Mouse (Mus musculus) layer of hippocampus, adult 9-10 months (tissue): Measurements from ENCODE around the gene Lama5.

Experiments used
- DNase-seq: peaks from one replicate; pipeline ENCODE4 v3.0.0; 2022; ENCODE audit warnings: low spot score

The Lama5 gene

GRCm38 (mm10) chr2:180224647-180225043 lies 1.0 kb downstream of the Lama5 start:
- no peak for DNase-seq

DNA sequence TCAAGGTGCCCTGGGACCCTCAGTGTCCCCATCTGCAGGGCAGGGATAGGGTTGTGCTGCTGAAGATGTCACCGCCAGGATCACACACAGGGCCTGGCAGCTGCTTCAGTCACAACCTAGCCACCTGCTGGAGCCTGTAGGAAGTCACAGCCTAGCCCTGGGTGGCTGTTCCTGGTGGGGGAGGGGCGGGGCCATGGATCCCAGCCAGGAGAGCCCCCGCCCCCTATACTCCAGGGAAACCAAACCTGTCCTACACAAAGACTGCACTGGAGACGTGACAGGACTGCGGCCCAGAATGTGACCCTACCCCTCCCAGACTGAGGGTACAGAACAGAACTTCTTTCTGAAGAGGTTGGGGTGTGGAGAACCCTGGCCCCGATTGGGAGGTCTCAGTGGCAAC lies 3.4 kb downstream of the Lama5 start:
- DNase-seq: no peak

DNA sequence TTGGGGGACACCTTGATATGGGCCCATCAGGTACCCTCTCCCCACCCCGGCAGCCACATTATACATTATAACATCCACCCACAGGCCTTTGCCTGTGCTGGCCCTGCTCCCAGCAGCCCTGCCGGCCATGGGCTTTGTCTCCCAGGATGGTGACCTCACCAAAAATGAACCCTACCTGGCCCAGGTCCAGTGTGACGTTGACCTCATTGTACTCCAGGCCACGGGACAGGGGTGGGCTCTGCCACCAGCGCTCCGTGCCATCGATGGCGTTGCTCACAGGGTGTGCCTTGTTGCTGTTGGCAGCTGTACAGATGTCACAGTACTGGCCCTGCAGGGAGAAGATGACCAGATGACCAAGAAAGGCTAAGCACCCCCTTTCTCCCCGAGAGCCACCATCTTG lies 4.6 kb downstream of the Lama5 start:
- DNase-seq: no peak

GRCm38 (mm10) chr2:180220165-180220564 lies 5.5 kb downstream of the Lama5 start:
- no peak for DNase-seq

DNA sequence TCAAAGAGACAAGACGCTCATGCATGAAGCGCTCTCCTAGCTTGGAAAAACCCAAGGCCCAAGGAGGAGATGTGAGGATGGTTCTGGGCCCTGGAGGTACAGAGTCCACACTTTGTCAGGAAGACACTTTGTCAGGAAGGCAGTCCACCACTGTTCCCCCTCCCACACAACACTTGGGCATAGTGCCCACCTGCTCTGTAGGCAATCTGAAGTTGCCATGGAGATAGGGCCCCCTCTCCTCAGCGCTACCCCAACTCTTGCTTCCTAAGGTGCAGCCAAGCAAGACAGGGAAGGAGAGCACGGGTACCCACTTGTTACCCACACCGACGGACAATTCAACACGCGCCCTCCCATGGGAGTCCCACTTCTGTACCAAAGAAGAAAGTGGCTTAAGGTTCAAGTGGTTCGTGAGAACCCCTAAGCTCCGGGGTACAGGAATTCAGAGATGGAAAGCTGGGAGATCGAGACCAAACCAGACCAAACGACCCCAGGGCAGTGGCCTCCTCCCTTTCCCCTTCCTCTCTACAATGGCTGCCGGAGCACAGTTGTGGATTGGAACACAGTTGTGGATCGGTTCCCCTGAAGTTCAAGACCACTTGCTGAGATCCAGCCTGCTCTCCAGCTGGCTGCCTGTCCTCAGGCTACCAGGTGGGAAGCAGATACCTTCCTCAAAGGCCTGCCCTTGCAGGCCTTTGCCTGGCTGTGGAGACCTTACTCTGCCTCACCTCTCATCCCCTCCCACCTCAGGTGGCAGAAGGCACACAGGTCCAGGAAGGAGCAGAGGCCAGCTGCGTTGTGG lies 6.3 kb downstream of the Lama5 start:
- DNase-seq: no peak

DNA sequence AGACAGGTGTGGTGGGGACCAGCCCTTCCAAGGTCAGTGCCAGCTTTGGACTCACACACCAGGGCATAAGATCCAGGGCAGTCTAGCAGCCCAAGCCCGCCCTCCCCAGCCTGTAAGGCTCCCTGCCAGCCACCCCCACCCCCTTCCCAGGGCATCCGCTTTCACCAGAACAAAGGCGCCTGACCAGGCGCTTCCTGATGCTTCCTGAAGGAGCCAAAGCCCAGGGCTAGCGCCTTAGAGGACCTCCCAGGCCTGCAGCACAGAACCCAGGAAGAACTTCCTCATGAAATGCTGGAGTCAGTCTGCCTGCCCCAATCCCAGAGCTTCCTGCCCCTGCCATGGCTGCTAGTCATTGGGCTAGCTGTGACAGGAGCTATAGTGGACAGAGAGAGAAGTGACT lies 7.0 kb downstream of the Lama5 start:
- DNase-seq: no peak

- DNase-seq: no peak
Measured at GRCm38 (mm10) chr2:180218241-180218640, 7.4 kb downstream of the Lama5 start.

DNA sequence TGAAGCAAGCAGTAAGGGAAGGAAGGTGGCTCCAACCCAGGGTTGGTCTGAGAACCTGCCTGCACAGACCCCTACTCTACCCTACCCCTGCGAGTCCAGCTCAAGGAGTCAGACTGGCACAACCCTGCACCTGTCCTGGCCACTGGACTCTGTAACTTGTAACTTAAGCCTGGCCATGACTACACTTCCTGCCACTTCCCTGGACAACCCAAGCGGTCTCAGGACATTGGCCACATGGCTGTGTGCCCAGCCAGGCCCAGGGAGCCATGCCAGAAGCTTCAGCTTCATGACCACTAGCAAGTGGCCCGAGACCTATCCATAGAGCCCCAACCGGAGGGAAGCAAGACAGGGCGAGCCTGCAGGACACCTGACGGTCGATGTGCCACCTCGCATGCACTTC lies 8.1 kb downstream of the Lama5 start:
- DNase-seq: no peak

- DNase-seq: no peak
Measured at GRCm38 (mm10) chr2:180216921-180217320, 8.7 kb downstream of the Lama5 start.

DNA sequence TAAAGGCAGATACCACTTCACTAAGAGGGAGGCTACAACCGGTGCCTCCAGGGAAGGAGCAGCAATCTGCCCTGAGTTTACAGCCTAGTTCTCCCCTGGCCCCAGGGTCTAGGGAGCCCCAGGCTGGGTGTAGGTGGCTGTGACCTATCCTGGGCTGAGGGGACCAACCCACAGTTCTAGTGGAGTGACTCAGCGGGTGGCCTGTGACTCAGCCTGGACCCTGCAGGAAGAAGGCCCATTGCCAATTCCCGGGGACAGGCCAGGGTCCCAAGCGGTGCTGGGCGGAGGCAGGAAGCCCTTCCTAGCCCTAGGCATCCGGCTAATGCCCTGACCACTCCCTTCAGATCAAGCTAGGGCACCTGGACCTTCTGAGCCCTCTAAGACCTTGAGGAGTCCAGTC lies 9.7 kb downstream of the Lama5 start:
- DNase-seq: no peak

DNA sequence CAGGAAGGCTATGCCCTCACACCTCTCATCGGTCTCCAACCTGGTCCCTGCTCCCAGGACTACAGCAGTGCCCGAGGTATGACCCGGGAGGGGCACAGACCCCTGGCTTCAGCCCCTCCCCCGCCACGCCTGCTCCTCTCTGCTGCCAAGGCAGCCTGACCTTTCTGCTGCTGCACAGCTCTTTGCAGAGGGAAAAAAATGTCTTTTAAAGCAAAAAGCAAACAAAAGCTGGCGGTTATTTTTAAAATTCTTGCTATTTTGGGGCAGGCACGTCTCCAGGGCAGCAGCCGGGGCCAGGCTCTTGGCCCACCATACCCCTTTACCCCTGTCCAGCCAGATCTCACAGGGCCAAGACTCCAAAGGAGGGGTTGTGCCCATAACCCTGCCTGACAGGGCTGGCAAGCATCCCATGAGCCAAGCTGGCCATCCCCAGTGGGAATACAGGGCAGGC lies 10.6 kb downstream of the Lama5 start:
- no peak for DNase-seq

GRCm38 (mm10) chr2:180214352-180214978 lies 11.2 kb downstream of the Lama5 start:
- no peak for DNase-seq

DNA sequence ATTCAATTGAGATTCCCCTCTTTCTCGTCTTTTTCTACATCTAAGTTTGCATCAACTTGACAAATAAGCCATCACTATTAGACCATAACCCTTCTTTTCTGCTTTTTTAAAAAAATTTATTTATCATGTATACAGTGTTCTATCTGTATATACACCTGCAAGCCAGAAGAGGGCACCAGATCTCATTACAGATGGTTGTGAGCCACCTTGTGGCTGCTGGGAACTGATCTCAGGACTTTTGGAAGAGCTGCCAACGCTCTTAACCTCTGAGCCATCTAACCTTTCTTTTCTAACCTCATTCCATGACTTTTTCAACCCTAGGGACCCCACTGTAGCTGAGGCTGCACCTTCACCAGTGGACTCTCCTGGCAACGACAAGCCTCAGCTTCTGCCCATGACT lies 13.4 kb downstream of the Lama5 start:
- no peak for DNase-seq

GRCm38 (mm10) chr2:180208976-180209375 lies 16.7 kb downstream of the Lama5 start:
- no peak for DNase-seq

DNA sequence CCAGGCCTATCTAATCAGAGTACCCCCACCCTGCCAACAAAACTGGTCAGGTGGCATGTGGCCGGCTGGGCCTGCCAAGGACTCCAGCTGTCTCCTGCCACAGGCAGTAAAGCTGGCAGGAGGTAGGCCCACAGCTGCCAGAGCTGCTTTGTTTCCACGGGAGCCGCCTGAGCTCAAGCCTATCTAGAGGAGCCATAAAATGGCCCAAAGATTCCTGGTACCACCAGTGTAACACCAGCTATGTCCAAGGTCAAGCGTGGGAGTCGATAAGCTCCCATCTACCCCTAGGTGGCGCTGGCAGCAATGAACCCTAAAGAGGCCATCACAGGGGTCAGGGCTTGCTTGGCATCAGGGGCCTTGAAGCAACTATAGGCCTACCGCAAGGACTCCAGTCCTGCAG lies 17.8 kb downstream of the Lama5 start:
- no peak for DNase-seq

GRCm38 (mm10) chr2:180205956-180206280 lies 19.7 kb downstream of the Lama5 start:
- DNase-seq: no peak

- no peak for DNase-seq
Measured at GRCm38 (mm10) chr2:180205083-180205955, 20.3 kb downstream of the Lama5 start.

DNA sequence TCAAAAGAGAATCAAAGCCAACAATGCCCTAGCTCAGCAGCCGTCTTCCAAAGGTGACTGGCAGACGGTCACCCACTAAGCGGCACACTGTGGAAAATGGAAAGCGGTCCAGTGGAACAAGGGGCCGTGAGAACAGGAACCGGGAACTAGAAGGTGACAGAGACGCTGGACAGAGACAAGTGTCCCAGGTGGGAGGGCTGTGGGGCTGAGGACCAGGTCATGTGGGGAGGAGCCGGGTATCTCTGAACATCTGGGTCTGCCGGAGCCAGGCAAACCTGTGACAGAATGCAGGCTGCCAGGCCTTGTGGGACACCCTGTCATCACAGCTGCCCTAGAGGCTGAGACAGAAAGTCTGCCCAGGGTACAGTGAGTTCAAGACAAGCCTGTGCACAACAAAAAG lies 21.2 kb downstream of the Lama5 start:
- DNase-seq: no peak

DNA sequence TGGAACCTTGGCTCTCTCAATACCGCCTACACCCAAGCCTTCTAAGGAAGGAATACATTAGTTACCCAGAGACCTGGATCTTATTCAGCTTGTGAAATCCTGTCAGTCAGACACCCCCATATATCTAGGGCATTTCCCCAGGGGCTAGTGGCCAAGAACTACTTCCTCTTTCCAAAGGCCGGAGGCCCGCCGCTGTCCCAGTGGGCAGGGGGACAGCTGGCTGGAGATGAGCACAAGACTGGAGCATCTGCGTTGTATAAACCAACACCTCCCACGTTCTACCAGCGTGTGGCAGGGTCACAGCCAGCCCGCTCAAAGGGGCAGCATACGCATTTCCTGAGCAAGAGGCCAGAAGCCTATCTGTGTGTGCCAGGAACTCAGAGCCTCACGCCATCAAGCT lies 22.9 kb downstream of the Lama5 start:
- no peak for DNase-seq

DNA sequence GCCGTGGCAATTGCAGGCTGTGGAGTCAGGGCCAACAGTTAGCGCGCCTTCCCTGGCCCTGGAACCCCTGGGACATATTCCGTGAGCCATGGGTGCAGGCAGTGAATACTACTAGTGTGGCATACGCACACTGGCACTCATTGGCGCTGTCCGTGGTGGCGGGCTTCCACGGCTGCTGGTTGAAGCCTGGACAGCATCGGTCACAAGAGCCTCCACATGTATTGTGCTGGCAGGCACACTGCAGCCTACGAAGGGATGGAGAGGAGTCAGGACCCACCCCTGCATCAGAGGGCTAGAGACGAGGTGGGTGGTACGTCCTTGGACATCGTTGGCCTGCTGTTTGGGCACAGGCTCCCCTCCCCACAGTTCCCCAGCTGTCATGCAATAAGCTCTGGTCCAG lies 23.4 kb downstream of the Lama5 start:
- DNase-seq: no peak

- DNase-seq: no peak
Measured at GRCm38 (mm10) chr2:180201303-180201702, 24.4 kb downstream of the Lama5 start.

DNA sequence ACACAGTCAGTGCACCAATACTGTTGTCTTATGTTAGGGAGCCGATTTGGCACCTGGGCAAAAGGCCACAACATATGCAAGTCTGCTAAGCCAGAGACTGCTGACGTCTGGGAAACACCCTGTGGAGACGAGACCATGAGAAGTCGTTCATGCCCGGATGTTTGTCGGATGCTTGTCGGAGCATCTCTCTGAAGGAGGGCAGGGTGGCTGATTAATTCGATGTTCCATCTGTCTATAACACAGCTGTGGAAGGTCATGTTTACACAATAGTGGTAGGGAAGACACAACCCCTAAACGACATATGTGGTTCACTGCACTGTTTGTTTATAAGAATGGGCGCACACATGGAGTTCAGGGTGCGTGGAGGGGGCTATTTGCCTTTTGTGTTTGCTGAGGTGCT lies 25.0 kb downstream of the Lama5 start:
- no peak for DNase-seq

- no peak for DNase-seq
Measured at GRCm38 (mm10) chr2:180198782-180199181, 26.9 kb downstream of the Lama5 start.
